Mouse (Mus musculus) kidney, postnatal 25 days (tissue): ENCODE data around the gene Msrb2.
A peak's percentile ranks its signal among the peaks of the same experiment; 100 is the strongest.

Experiments
- DNase-seq, 2 experiments: peaks; one replicate each; pipeline ENCODE4 v3.0.0; 2021; ENCODE audit warnings: mixed read lengths in 2 of 2

Msrb2 gene

DNA sequence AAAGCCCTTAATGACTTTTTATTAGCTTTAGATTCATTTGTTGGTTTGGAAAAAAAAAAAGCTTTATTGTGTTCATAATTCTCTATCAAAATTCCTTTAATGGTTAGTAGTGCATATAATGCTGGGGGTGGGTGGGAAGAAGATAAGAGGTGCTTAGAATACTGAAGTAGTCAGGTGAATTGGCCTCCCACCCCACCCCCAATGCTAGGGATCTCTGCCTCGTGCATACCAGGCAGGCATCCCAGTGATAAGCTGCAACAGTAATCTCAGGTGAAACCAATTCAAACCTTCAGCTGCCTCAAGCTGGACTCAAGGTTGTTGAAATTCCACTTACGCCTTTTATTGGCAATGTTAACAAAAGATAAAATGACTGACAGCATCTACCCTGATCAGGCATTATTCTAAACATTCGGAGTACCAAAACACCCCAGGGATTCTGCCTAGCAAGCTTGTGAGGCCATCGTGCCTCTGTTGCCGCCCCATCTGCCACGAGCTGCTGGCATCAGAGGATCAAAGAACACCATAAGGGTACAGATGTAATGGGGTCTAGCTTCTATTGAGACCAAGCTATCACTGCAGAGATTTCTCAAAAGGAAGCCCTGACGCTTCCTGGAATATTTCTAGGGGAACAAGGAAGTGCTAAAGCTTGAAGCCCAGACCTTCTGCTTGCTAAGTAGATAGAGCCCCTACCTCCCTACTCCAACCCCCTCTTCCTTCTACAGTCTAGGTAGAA, 19.3 kb downstream of the Msrb2 start:
- no peak for DNase-seq

DNA sequence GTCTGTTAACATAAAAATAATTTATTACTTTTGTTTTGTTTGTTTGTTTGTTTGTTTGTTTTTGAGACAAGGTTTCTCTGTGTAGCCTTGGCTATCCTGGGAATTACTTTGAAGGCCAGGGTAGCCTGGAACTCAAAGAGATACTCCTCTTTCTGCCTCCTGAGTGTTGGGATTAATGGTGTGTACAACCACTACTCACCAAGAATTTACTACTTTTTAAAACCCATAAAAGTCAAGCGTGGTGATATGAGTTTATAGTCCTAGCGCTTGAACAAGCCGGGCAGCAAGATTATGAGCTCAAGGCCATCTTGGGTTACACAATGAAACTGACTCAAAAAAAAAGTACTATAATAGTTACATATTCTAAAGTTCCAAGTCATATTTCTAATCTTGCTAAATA, 20.4 kb downstream of the Msrb2 start:
- no peak for DNase-seq

DNA sequence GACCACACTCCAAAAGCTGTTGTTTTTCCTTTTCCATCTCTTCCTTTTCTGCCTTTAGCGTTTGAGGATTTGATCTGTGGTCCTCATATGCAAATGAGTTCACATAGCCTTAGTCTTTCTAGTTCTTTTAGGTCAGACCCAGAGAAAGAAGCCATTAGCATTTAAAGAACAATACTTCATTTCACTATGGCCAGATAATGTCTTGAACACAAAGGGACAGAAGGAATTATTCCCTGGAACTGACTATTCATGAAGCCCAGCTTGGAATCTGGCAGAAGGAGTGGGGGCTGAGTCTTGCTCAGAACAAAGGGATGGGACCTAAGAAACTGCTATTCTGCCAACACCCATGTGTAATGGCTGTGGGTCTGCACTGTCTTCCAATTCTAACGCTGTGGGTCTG, 21.6 kb downstream of the Msrb2 start:
- no peak for DNase-seq

DNA sequence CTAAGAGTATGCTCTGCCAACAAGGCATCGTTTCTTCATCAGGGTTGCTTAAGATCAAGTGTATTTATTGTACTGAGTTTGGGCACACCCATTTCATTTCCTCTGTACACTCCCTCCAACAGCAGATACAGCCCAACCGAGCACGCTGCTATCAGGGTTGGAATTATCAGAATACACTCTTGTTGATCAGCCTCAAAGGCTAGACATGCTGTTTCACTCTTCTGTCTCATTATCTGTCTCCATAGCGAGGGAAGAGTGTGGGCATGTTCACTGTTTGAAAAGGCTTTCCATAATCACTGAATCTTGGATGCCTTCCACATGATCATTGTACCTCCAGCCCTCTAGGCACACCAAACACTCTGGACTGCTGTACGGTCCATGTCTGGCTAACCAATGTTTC, 34.2 kb downstream of the Msrb2 start:
- DNase-seq, result no peak

DNA sequence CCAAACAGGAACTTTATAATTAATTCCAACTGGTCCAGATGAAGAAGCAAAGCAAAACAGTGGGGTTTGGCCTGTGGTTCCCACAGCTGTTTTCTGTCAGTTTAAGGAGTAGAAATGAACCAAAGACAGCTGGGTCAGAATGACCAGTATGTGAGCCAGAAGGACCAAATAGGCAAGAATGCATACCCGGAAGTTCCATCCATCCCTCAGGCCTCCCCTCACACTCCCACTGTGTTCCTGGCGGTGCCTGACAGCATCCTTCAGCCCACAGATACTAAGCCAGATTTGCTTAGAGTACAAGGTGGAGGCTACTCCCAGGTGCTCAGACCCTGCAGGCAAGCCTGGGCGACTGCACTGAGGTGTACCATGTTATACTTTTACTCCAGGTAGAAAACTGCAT, 35.3 kb downstream of the Msrb2 start:
- peak; percentile 4 to 41 for DNase-seq

DNA sequence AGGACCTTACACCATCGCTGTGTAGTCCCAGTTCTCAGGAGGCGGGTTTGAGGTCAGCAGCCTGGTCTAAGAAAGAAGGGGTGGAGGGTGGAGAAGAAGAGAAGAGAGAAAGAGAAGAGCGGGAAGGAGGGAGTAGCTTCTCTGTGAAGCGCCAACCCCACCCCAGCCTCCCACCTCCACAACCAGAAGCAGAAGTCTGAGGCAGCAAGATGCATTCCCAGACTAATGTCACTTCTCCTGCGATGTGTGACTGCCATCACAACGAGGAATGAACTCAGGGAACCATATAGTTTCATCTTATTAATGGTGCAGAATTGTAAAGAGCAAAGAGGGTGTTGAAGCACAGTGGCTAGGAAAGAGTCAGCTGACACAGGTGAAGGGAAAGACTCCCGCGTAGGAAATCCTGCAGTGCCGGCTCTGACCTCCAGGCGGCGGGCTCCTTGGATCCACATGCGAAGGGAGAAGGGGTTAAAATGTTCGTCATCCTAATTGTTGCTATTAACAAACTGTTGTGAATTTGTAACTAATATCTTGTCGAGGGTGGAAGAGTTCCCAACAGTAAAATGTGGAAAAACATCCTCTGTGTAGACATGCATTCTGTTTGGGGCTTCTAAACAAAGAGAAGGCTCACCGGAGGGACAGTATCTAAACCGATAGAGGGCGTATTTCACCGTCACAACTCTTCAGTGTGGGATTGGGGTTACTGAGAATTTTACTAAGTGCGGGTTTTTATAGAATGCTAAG, 43.2 kb downstream of the Msrb2 start:
- DNase-seq, result peak; percentile 71 to 78

DNA sequence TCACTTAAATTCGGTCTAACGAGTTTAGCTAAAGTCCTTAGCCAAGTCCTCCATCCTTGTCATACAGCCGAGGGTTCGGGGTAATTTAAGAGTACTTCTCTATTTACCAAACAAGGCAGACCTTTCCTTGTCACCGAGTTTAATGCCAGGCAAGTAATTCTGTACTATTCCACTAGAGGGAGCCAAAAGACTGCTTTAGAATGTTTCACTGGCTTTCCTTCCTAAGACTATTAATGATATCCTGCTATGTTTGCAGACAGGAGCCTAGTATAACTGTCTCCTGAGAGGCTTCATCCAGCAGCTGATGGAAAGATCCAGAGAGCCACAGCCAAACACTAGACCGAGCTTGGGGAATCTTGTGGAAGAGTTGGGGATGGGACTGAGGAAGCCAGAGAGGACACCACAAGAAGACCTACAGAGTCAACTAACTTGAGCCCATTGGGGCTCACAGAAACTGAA, 43.9 kb downstream of the Msrb2 start:
- DNase-seq, result peak in 1 of 2 experiments; percentile 35

DNA sequence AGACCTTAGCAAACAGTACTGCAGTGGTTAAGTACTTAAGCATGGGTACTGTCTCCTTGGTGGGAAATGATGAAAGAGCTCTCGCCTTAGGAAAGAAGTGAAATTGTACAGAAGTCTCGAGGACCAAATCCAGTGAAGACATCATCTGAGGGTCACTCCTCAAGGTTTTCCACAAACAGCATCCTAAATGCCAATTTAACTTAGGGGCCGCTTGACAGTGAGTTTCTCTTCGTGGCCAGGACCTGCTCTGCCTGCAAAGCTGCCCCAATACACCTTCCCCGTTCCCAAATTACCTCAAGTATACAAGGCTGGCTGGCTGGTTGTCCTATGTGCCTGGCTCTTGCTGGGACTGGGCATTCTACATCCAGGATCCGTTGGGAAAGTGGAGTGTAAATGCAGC, 44.8 kb downstream of the Msrb2 start:
- no peak for DNase-seq

DNA sequence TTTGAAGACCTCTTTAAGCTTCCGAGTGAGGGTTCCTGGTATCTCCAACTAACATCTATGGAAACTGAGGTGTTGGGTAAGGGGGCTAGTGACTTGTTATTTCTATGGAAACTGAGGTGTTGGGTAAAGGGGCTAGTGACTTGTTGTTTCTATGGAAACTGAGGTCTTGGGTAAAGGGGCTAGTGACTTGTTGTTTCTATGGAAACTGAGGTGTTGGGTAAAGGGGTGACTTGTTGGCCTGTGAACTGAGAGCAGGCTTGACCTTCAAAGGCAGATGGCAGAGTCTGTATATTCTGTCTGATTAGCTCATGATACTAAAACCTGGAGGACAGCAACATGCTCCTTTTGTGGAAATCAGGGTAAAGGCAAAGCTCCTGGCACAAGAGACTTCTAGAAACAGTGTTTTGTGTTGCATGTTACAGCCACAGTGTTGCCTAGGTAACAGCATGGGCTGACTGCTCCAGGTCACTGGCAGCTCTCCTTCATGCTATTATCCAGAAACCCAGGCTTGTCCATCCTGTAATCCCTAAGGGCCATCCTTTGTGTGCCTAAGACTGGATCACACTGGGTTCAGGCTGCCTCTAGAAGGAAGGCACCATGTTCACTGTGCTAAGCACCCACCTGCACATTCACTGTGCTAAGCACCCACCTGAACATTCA, 48.6 kb downstream of the Msrb2 start:
- DNase-seq, result no peak

DNA sequence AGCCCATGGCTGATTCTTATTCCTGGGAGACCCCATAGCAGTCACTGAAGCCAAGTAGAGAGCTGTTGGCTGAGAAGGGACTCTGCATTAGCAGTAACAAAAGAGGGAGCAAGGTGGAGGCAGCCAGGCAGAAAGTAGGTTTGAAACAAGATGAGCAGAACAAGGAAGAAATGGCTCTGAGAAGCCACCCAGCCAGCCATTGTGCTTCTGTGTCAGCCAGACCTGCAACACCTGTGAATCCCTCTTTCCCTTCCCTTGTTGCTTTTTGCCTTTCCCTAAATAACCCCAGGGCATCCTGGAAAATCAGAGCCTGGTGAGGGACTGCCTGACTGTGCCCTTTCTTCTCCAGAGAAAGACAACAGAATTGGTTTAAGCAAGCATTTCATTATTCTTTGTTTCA, 51.0 kb downstream of the Msrb2 start:
- no peak for DNase-seq

DNA sequence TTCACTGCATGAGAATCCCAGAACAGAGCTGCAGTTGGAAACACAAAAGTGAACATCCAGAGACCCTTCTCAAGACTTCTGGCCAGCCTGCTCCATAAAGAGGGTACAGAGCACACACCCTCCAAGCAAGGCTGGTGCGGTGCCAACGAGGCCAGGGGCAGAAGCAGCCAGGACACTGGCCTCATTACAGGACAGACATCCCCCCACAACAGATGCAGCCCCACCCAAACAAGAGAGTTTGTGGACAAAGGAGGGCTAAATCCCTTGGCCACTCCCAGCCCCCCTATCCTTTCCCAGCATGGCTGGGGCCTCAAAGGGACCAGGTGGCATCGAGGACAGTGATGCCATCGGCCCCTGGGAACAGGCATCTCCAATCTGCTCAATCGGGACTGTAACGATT, 51.8 kb downstream of the Msrb2 start:
- DNase-seq, result no peak

DNA sequence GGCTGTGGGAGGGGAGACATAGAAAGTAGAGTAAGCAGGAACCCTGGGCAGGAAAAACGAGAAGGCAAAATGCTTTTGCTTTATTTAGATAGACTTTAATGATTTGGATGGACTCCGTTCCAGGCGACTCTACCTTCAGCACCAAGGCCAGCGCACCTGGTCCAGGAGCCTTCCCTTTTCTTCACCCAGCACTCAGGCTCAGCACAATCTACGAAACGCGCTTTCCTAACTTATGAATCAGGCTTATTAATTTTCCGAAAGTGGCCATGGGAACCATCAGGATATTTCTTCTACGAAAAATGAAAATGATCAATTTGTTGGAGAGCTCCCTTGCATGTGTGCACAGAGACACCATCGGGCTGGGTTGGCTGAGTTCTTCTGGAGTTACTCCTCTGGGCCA, 57.8 kb downstream of the Msrb2 start:
- DNase-seq, result peak; percentile 68 to 75

DNA sequence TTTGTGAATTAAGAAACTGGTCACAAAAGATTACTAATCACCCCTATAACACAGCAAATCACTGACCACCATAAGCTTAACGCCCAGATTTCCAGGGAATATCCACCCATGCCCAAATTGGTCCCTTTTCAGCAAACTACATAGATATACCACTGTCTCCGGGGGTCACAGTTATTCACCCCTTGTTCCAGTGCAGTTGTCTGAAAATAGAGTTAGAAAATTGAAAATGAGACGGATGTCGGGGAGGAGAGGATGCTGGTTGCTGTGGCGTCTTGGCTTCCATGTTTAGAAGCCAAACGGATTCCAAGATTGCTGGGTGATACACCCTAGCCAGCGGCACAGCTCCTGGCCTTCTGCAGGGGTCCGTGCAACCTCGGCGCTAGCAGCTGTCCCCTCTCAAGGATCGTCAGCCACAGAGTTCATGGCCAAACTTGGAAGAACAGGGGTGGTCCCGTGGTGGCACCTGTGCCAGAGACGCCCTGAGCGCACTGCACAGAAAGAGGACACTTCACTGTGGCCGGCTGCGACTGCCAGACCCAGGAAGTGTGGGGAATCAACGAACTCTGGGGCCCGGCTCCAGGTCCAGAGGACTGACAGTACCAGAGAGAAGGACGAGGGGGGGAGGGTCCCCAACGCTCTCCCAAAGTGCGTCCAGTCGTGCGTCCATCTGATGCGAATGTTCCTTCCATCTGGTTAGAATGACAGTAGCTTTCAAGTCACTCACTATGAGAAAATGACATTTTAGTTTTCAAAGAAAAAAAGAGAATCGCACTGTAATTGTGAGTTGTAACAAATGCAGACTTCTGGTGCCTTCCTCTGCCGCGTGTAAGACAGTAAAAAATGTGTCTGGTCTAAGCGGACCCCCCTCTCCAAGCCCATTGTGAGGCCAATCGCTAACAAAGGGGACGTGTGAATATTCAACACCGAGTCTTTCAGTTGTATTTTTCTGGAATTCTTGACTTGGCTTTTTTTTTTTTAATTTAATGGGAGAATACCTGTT, 58.8 kb downstream of the Msrb2 start:
- no peak for DNase-seq

DNA sequence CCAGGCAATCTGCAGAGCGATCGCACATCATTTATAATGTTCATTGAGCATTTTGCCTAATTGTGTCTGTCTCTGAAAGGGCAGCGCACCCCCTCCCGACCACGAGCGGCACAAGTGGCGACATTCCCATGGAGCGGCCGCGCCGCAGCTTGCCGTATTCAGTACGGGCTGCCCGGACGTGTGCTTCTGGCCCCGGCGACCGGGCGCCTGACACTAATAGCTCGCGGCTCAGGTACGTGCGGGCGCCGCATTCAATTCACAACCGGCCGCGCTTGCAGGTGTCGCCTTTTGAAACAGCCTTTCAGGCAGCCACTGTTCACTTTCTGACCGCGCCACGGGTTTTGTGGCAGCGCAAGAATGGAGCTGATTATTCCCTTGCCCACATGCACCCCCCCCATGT, 59.5 kb downstream of the Msrb2 start:
- DNase-seq, result no peak

DNA sequence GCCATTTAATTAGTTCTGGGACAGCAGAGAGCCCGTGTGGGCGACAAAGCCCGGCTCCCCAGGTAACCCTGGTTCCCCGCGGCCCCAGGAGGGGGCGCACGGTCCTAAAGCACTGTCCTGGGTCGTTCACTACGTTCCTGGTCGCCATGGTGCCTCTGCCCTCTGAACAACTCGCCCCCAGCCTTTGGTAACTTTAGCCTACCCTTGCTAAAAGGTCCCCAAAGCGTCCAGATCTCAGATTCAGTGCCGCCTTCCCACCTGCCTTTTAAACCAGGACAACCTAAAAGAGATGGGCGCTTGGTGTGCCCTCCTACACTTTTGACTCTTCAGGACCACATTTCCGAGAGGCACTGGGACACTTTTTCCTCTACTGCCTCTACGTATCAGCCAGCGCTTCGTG, 59.9 kb downstream of the Msrb2 start:
- DNase-seq, result no peak

DNA sequence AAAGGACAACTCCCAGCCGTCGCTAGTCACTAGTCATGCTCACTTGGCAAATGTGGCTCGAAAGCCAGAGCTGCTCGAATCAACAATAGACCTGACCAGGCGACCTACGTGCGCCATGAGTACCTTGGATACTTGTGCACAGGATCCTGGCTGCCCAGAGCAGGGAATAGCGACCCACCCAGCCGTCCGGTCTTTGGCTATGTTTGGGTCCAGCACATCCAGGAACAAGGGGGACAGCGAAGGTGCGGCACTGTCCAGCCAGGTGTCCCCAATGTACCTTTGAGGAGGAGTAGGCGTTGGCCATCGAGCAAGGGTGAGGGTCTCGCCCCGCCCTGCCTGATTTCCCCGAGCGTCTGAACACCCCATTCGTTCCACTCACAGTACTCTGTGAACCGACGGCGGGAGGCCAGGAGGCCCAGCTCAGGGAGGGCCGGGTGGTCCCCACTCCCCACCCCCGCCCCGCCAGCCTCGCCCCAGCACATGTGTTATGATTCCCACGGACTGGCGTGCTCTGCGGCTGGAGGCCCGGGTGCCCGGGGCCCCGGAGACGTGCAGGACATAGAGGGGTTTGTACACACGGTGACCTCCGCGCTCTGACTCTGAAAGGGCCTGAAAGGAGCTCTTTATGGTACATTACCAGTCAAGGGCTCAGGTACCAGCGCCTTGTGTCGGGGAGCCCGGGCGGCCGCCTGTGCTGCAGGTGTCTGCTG, 60.5 kb downstream of the Msrb2 start:
- no peak for DNase-seq

DNA sequence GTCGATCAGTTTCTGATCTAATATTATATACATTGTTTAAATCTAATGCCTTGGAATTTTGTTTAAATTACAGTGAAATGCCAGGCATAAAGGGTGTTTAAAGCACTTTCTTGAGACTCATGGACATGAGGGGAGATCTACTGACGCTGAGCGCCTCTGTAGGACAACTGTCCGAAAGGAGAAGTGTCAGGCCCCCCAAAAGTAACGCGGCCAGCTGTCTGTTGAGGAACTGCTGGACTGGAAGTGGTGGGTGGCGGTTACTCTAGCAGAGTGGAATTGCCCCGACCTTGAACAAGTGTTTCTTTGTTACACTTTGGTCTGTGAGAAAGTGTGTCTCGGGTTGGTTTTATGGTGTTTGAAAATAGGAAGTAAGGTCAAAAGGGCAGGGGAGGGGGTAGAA, 73.1 kb downstream of the Msrb2 start:
- no peak for DNase-seq
